Mouse (Mus musculus) thymus, postnatal 36 days (tissue): ENCODE data around the gene Sqstm1.
A peak's percentile ranks its signal among the peaks of the same experiment; 100 is the strongest.

Experiments
- DNase-seq, 2 experiments: peaks; one replicate each; pipeline ENCODE4 v3.0.0; 2022; ENCODE audit warnings: mixed read lengths in 2 of 2

The Sqstm1 gene

DNA sequence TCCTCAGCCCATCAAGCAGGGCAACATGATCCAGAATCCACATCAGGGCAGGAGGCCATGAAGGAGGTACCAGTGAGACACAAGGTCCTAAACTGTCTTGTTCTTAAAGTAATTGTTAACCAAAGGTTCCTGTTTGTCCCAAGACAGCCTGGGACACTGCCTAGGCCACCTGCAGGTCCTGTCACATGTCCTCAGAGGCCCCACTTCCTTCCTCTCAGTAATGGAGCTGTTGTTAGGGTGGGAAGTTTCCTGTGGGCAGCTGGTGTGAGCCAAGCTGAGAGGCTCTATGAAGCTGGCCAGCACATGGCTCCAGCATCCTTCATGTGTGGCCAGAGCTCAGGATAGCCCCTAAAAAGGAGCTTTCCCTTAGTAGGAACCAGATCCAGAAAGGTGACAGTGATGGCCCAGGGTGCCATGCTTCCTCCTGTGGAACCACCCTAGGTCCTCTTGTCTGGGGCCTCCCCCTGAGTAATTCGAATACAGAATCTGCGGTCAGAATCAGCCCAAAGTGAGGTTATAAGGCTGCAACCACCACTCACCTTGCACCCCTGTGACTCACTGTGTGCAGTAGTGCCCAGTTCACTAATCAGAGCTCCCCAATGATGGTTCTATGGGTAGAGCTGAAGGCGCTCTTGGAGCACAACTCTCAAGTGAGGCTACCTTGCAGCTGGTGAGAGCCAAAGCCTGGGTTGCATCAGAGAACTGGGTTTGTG, 48.1 kb downstream of the Sqstm1 start:
- no peak for DNase-seq

DNA sequence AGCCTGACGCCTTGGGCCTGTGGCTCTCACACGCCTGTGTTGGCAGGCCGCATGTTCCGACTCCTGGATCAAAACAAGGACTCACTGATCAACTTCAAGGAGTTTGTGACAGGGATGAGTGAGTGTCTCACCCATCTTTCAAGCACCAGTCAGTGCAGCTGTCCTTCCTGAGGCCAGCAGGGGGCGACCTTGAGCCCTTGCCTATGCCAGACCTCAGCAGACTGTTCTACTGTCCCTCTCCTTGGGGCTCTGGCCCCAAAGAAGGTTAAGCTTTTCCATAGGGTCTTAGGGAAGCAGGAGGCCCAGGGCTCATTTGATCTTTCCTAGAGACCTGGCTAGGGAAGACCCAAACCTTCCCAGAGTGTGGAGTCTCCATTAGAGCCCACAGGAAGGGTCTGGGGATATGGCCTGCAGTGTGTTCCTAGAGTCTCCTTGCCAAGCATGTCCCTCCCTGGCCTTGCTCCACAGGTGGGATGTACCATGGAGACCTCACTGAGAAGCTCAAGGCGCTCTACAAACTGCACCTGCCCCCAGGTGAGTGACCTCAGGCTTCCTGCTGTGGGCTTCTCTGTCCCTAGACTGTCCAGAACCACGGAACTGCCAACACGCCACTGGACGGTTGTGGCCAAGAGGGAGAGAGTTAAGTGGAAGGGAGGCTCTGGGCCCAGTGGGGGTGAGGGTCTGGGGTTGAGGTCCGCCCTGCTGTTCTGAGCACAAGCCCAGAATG, 48.9 kb downstream of the Sqstm1 start:
- DNase-seq, result peak; percentile 48 to 49

DNA sequence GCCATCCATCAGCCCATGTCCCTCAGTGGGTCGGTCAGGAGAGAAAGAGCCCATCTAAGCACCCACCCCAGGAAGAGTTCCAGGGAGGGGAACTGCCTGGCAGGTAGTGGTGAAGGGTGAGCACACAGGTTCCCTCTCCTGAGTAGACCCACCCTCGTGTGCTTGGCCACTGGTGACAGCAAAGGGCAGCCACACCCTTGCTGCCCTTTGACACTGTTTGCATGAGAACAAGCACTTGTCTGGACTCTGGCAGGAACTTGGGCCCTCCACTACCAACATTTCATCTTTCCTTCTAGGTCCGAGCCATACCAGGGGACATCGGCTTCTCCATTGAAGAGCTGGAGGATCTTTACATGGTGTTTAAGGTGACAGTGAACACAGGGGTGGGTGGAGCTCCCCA, 51.3 kb downstream of the Sqstm1 start:
- DNase-seq, result no peak

DNA sequence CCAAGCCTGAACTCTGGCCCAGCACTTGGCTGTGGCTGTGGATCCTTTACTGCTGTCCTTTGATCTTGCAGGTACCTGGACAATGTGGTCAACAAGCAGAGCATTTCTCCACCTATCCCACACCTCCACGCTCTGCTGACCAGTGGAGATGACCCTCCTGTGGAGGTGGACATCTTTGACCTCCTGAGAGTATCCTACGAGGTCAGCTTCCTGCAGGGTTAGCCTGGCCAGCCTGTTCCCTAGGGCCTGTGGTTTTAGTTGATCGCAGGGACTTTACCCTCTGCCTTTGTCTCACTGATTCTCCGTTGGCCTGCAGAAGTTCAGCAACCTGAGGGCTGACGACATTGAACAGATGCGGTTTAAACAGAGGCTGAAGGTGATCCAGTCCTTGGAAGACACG, 52.3 kb downstream of the Sqstm1 start:
- DNase-seq, result no peak

DNA sequence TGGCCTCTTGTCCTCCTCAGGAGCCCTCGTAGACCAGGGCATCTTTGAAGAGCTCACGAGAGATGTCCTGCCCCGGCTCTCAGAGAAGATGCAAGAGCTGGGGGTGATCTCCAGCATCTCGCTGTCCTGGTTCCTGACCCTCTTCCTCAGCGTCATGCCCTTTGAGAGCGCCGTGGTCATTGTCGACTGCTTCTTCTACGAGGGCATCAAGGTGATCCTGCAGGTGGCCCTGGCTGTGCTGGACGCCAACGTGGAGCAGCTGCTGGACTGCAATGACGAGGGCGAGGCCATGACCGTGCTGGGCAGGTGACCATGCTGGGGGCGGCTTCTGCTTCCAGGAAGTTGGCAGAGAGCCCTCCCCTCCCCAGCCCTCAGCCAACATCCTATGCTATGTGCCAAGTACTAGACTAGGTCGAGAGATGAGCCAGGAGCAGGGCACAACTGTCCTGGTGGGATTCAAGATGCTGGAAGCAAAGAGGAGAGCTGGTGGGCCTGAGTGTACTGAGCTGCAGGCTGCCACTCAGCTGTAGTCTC, 53.8 kb downstream of the Sqstm1 start:
- no peak for DNase-seq

GRCm38 (mm10) chr11:50155785-50156184, 54.8 kb downstream of the Sqstm1 start:
- no peak for DNase-seq

DNA sequence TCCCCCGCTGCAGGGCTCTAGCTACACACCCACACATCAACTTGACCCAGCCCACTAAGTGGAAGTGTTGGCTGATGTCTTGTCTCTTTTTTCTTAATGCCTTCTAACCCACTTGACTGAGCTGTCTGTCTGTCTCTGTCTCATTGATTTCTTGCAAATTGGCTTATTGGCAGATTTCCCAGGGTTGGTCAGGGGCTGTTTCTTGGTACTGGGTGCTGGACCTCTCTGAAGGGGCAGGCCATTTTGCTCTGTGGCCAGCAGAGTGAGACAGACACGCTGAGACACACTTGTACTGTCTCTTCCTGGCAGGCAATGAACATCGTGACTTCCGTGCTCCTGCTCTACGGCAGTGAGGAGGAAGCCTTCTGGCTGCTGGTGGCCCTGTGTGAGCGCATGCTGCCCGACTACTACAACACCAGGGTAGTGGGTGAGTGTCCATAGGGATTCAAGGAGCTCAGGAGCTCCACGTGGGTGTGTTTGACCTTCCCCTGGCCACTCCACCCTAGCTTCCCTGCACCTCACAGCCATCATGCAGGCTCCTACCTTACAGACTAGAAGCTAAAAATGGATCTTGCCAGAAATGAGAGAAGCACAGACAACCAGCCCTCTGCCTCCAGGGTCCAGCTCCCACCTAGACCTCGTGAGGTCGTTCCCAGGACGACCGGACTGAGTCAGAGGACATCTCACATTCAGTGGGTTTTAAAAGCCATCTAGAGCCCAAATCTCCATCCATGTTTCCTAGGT, 55.7 kb downstream of the Sqstm1 start:
- no peak for DNase-seq

DNA sequence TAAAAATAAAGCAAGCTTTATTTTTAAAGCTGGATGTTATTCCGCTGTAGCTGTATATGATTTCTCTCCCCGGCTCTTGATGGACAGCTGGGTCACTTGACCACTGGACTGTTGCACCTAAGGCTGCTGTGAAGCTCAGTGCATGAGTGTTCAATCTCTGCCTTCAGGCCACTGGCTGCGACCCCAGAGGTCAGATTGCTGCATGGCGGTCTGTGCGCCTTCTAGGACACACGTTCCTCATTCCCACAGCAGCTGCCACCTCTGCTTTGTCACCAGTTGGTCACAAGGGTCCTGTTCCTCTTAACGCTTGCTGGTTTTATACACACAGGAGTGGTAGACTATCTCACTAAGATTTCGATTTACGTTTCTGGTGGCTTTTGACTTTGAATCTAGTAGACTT, 56.5 kb downstream of the Sqstm1 start:
- no peak for DNase-seq

DNA sequence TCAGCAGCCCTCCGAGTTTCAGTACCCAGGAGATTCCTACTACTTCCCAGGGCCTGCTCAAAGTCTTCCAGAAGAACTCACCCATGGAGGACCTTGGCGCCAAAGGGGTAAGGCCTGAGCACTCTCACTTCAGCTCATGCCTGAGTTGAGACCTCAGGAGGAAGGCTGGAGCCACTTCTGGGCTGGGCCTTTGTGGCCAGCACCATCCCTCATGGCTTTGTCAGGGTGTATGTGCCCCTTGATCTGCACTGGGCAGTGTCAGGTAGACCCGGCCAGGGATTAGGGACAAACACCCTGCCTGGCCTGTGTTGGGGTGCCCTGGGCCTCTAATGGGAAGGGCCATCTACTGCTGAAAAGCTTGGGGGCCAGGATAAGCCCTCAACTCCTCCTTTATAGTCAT, 59.3 kb downstream of the Sqstm1 start:
- no peak for DNase-seq

GRCm38 (mm10) chr11:50149603-50150150, 61.0 kb downstream of the Sqstm1 start:
- DNase-seq, result no peak
